Mouse (Mus musculus): ENCODE measurements around the gene Chrna4.

The Chrna4 gene

GRCm38 (mm10) chr2:181043437-181043836, at the start of gene Chrna4:
TSS of gene Chrna4 (minus strand) at chr2:181043546.
- no peak for DNase-seq (ENCODE audit: low read depth, low spot score)
- Histone ChIP-seq H3K36me3 (ENCODE audit: control insufficient read depth, insufficient read depth, low read length, poor library complexity, severe bottlenecking) (no peaks in the 10 kb centered on the region), H3K27me3 (ENCODE audit: control insufficient read depth, insufficient read depth, low read length, poor library complexity, severe bottlenecking) (no peaks in the 10 kb centered on the region)

- DNase-seq (ENCODE audit: low read depth, low spot score) = no peak
- H3K27me3 ChIP-seq (ENCODE audit: control insufficient read depth, insufficient read depth, low read length, poor library complexity, severe bottlenecking) = no peaks in the 10 kb centered on the region
- H3K36me3 ChIP-seq (ENCODE audit: control insufficient read depth, insufficient read depth, low read length, poor library complexity, severe bottlenecking) = no peaks in the 10 kb centered on the region
These were observed 46.8 kb upstream of the Chrna4 start for GRCm38 (mm10) chr2:181090123-181090522.

DNA sequence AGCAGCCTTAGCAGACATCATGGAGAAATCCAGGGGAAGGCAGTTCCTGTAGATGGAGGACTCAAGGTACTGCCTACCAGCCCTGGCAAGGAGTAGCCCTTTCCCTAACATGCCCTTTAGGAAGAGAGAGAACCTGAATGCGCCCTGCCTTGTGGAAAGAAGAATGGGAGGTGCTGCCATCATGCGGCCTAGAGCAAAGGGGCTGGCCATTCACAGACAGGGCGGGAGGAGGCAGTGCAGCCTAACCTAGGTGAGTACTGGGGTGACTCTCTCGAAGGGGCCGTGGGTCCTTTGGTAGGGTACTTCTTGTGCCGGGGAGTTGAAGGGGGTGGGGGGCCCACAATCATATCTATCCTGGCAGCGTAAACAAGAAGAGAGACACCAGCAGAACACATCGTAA, 41.7 kb upstream of the Chrna4 start:
- Histone ChIP-seq H3K36me3 (ENCODE audit: control insufficient read depth, insufficient read depth, low read length, poor library complexity, severe bottlenecking) (no peaks in the 10 kb centered on the region), H3K27me3 (ENCODE audit: control insufficient read depth, insufficient read depth, low read length, poor library complexity, severe bottlenecking) (no peaks in the 10 kb centered on the region)
- no peak for DNase-seq (ENCODE audit: low read depth, low spot score)

- H3K36me3 ChIP-seq (ENCODE audit: control insufficient read depth, insufficient read depth, low read length, poor library complexity, severe bottlenecking) = no peaks in the 10 kb centered on the region
- DNase-seq (ENCODE audit: low read depth, low spot score) = no peak
- no peaks in the 10 kb centered on the region for H3K27me3 ChIP-seq (ENCODE audit: control insufficient read depth, insufficient read depth, low read length, poor library complexity, severe bottlenecking)
These were observed 40.6 kb upstream of the Chrna4 start for GRCm38 (mm10) chr2:181083945-181084344.

GRCm38 (mm10) chr2:181080886-181081285, 37.5 kb upstream of the Chrna4 start:
- H3K27me3 ChIP-seq (ENCODE audit: control insufficient read depth, insufficient read depth, low read length, poor library complexity, severe bottlenecking) = no peaks in the 10 kb centered on the region
- no peak for DNase-seq (ENCODE audit: low read depth, low spot score)
- H3K36me3 ChIP-seq (ENCODE audit: control insufficient read depth, insufficient read depth, low read length, poor library complexity, severe bottlenecking) = no peaks in the 10 kb centered on the region

DNA sequence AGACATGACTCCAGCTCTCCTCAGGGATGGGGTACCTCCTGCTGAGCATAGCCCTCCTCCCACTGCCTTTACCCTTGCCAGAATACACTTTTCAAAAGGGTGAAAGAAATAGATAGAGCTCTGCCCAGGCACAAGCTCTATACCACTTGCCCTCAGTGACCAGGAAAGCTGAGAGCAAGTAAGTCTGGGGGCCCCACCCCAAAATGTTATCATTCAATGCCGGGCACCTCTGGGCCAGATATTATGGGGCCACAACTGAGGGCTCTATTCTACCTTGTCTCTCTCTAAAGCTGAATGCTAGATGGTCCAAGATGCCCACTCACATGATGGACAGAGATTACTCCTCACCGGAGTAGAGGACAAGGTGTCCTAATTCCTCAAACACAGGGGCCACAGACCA, 36.2 kb upstream of the Chrna4 start:
- no peaks in the 10 kb centered on the region for H3K27me3 ChIP-seq (ENCODE audit: control insufficient read depth, insufficient read depth, low read length, poor library complexity, severe bottlenecking)
- H3K36me3 ChIP-seq (ENCODE audit: control insufficient read depth, insufficient read depth, low read length, poor library complexity, severe bottlenecking) = no peaks in the 10 kb centered on the region
- DNase-seq (ENCODE audit: low read depth, low spot score) = no peak

GRCm38 (mm10) chr2:181078908-181079307, 35.6 kb upstream of the Chrna4 start:
- H3K27me3 ChIP-seq (ENCODE audit: control insufficient read depth, insufficient read depth, low read length, poor library complexity, severe bottlenecking) = no peaks in the 10 kb centered on the region
- H3K36me3 ChIP-seq (ENCODE audit: control insufficient read depth, insufficient read depth, low read length, poor library complexity, severe bottlenecking) = no peaks in the 10 kb centered on the region
- DNase-seq (ENCODE audit: low read depth, low spot score) = no peak

GRCm38 (mm10) chr2:181075501-181075900, 32.2 kb upstream of the Chrna4 start:
- DNase-seq (ENCODE audit: low read depth, low spot score) = no peak
- Histone ChIP-seq H3K36me3 (ENCODE audit: control insufficient read depth, insufficient read depth, low read length, poor library complexity, severe bottlenecking) (no peaks in the 10 kb centered on the region), H3K27me3 (ENCODE audit: control insufficient read depth, insufficient read depth, low read length, poor library complexity, severe bottlenecking) (no peaks in the 10 kb centered on the region)

- no peaks in the 10 kb centered on the region for H3K27me3 ChIP-seq (ENCODE audit: control insufficient read depth, insufficient read depth, low read length, poor library complexity, severe bottlenecking)
- no peaks in the 10 kb centered on the region for H3K36me3 ChIP-seq (ENCODE audit: control insufficient read depth, insufficient read depth, low read length, poor library complexity, severe bottlenecking)
- DNase-seq (ENCODE audit: low read depth, low spot score) = no peak
These were observed 29.0 kb upstream of the Chrna4 start for GRCm38 (mm10) chr2:181072403-181072714.

DNA sequence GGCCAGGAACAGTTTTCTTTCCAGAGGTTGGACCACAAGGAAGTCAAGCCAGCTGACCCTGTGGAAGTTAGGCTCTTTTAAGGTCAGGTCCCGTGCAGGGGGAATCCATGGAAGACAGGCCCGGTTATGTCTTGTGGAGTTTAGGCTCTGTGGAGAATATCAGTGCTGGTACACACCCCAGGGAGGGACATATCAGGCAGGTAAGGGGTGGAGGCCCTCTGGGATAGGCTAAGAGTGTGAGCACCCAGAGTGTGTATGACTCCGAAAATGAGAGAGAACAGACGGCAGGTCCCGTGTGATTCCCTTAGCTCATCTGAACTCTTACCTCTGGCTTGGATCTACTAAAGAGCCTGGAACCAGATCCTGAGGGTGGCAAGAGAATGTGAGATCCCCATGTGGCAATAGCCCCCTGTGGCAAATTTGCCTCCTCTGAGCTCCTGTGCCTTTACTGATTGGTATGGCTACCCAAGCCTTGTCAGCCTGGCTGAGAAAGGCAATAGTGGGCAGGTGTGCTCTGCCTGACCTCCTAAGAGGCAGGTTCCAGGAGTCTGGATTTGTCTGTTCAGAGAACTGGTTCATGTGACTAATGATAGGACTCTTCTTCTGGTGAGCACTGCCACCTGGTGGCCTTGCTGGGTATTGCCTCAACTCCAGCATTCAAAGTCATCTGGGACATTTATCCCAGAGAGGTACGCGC, 28.5 kb upstream of the Chrna4 start:
- H3K36me3 ChIP-seq (ENCODE audit: control insufficient read depth, insufficient read depth, low read length, poor library complexity, severe bottlenecking) = no peaks in the 10 kb centered on the region
- H3K27me3 ChIP-seq (ENCODE audit: control insufficient read depth, insufficient read depth, low read length, poor library complexity, severe bottlenecking) = no peaks in the 10 kb centered on the region
- peak; percentile 76 for DNase-seq (ENCODE audit: low read depth, low spot score)

DNA sequence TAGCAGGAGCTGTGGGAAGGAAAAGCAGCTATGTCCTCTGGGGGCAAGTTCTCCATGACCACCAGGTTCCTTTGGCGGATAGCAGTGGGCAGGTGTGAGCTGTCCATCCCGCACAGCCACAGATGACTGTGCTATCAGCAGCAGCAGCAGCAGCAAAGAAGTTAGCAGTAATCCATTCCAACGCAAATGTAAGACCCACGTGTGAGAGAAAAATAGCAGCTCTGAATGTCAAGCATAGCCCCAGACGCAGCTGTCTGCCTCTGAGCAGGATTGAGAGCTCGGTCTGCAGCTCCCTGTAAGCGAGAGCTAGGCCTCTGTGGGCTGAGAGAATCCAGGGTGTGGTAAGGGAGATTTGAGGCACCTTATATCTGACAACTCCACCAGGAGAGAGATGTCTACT, 26.8 kb upstream of the Chrna4 start:
- no peak for DNase-seq (ENCODE audit: low read depth, low spot score)
- Histone ChIP-seq H3K36me3 (ENCODE audit: control insufficient read depth, insufficient read depth, low read length, poor library complexity, severe bottlenecking) (no peaks in the 10 kb centered on the region), H3K27me3 (ENCODE audit: control insufficient read depth, insufficient read depth, low read length, poor library complexity, severe bottlenecking) (no peaks in the 10 kb centered on the region)

GRCm38 (mm10) chr2:181068499-181068898, 25.2 kb upstream of the Chrna4 start:
- H3K27me3 ChIP-seq (ENCODE audit: control insufficient read depth, insufficient read depth, low read length, poor library complexity, severe bottlenecking) = no peaks in the 10 kb centered on the region
- DNase-seq (ENCODE audit: low read depth, low spot score) = no peak
- H3K36me3 ChIP-seq (ENCODE audit: control insufficient read depth, insufficient read depth, low read length, poor library complexity, severe bottlenecking) = no peaks in the 10 kb centered on the region

GRCm38 (mm10) chr2:181065827-181066226, 22.5 kb upstream of the Chrna4 start:
- no peak for DNase-seq (ENCODE audit: low read depth, low spot score)
- Histone ChIP-seq H3K36me3 (ENCODE audit: control insufficient read depth, insufficient read depth, low read length, poor library complexity, severe bottlenecking) (no peaks in the 10 kb centered on the region), H3K27me3 (ENCODE audit: control insufficient read depth, insufficient read depth, low read length, poor library complexity, severe bottlenecking) (no peaks in the 10 kb centered on the region)

- Histone ChIP-seq H3K27me3 (ENCODE audit: control insufficient read depth, insufficient read depth, low read length, poor library complexity, severe bottlenecking) (no peaks in the 10 kb centered on the region), H3K36me3 (ENCODE audit: control insufficient read depth, insufficient read depth, low read length, poor library complexity, severe bottlenecking) (no peaks in the 10 kb centered on the region)
- DNase-seq (ENCODE audit: low read depth, low spot score) = peak; percentile 69
These were observed 16.8 kb upstream of the Chrna4 start for GRCm38 (mm10) chr2:181060127-181060526.

- Histone ChIP-seq H3K36me3 (ENCODE audit: control insufficient read depth, insufficient read depth, low read length, poor library complexity, severe bottlenecking) (no peaks in the 10 kb centered on the region), H3K27me3 (ENCODE audit: control insufficient read depth, insufficient read depth, low read length, poor library complexity, severe bottlenecking) (no peaks in the 10 kb centered on the region)
- no peak for DNase-seq (ENCODE audit: low read depth, low spot score)
These were observed 14.8 kb upstream of the Chrna4 start for GRCm38 (mm10) chr2:181058193-181058592.

DNA sequence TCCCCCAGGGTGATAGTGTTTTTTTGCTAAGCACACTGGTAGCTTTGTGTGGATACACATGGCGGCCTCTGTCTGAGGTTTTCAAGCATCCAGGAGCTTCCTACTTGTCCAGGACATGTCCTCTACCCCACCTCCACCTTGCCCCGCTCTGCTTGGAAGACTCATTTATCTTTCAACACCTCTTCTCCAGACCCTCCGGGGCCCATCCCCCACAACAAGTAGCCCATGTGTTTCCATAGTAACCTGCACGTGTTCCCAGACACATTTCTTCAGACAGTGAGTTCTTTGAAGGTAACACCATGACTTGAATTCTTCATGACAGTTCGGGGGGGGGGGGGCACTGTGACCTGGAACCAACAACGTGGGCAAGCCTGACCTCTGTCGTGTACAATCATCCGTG, 14.0 kb upstream of the Chrna4 start:
- Histone ChIP-seq H3K27me3 (ENCODE audit: control insufficient read depth, insufficient read depth, low read length, poor library complexity, severe bottlenecking) (no peaks in the 10 kb centered on the region), H3K36me3 (ENCODE audit: control insufficient read depth, insufficient read depth, low read length, poor library complexity, severe bottlenecking) (no peaks in the 10 kb centered on the region)
- DNase-seq (ENCODE audit: low read depth, low spot score) = no peak
